Mouse (Mus musculus): Measurements from ENCODE around the gene Rnf216.

DNA sequence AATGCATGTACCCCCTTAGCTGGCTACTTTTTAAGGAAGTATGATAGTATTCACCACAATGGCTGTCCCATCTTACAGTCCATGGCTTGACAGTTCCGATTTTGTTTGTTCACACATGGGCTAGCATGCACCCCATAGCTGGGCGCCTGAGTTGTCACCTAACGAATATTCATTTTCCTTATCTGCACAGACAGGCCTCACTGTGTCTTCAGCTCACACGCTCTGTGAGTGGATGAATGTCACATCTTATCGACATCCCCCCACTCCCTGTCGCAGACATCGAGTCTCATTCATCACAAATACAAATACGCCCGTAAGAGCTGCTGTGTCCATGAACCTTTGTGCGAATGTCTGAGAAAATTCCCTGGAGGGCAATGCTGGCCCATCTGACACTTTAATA lies 128.5 kb downstream of the Rnf216 start:
- TF ChIP-seq CTCF (IDR thresholded peaks at IDR 0.05; ENCODE audit: control insufficient read depth, insufficient read depth, insufficient read length) (no peak), USF1 (IDR thresholded peaks at IDR 0.05; ENCODE audit: low read depth) (no peak), CEBPB (IDR thresholded peaks at IDR 0.05; ENCODE audit: low read depth) (no peak), MAX (IDR thresholded peaks at IDR 0.05) (no peak), FOSL1 (IDR thresholded peaks at IDR 0.05; ENCODE audit: insufficient read depth, low read length, poor library complexity, severe bottlenecking) (no peak), MYOG (IDR thresholded peaks at IDR 0.05; ENCODE audit: control insufficient read depth, extremely low read depth, insufficient read length) (no peak), MYOD1 (IDR thresholded peaks at IDR 0.05; ENCODE audit: control insufficient read depth, insufficient read length, low read depth) (no peak)

Measured in C2C12 (cell line).